Mouse (Mus musculus): ENCODE data around the gene Myo18b.

Myo18b gene

DNA sequence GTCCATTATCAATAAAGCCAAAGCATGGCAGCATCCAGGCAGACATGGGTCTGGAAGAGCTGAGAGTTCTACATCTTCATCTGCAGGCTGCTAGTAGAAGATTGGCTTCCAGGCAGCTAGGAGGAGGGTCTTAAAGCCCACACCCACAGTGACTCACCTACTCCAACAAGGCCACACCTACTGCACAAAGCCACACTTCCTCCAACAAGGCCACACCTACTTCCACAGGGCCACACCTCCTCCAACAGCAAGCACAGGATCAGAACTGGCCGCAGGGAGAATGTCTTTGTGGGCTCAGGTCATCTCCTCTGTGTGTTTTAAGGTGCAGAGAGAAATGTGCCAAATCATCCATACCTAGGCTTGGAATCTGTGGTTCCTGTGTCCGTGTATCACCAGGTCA is 224.2 kb downstream of the Myo18b start:
- no peak for DNase-seq (ENCODE audit: low spot score)

- DNase-seq (ENCODE audit: low spot score) = no peak
These were observed 229.0 kb downstream of the Myo18b start for GRCm38 (mm10) chr5:112667153-112667552.

DNA sequence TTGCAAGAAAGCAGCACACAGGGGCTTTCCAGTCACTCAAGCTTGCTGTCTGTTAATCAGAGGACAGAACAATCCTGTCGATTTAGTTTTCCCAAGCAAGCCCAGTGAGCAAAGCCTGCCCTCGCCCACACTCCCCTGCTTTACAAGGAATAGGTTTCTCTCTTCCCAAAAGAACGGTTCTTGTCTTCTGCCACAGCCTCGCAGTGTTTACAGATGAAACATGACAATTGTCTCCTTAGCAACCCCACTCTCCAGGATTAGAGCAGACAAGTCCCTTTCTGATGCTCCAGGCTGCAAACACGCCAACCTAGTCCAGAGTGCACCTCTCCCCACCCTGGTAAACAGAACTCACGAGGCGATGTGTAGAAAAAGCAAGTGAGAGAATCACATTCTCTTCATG is 230.5 kb downstream of the Myo18b start:
- DNase-seq (ENCODE audit: low spot score) = no peak

- no peak for DNase-seq (ENCODE audit: low spot score)
These were observed 232.5 kb downstream of the Myo18b start for GRCm38 (mm10) chr5:112663701-112664100.

- DNase-seq (ENCODE audit: low spot score) = no peak
These were observed 235.2 kb downstream of the Myo18b start for GRCm38 (mm10) chr5:112660924-112661431.

DNA sequence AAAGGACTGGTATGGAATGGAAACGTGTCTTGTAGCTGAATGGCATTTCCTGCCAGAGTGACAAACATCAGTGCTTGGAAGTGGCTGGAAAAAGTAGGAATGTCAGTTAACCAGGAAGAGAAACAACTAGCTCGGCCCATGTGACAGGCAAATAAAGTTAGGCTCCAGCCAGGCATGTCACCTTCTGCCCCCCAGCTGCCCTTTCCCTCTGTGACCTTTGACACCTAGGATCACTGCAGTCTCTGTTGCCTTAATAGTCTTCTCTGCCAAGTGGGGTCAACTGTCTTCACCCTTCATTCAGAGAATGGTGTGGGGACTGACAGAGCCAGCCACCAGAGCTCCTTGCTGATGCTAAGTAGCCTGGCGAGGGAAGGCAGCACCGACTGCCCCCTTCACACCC is 236.9 kb downstream of the Myo18b start:
- DNase-seq (ENCODE audit: low spot score) = no peak

- DNase-seq (ENCODE audit: low spot score) = no peak
These were observed 239.4 kb downstream of the Myo18b start for GRCm38 (mm10) chr5:112656811-112657210.

DNA sequence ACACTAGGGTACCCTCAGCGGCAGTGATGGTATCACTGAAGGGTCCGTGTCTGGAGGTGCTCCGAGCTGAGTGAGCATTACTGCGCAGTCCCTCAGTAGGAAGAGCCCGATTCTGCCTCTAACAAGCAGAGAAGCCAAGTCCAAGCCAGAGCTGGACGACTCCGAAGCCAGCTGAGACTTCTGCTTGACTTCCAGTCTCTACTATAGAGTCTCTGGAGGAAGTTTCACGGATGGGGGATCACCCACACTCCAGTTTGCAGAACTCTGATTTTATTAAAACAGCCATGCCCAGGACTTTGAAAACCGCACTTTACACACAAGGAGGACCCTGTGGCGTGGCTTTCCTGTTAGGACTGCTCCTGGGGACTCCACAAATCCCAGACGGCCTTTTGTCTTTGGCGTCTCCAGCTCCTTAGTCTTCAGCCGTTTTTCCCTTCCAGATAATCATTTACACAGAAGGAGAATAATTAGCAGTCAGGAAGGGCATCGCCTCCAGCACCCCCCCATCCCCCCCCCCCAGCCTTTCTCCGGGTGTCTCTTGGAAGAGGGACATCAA is 240.1 kb downstream of the Myo18b start:
- DNase-seq (ENCODE audit: low spot score) = no peak

- no peak for DNase-seq (ENCODE audit: low spot score)
These were observed 240.6 kb downstream of the Myo18b start for GRCm38 (mm10) chr5:112655529-112655928.

- no peak for DNase-seq (ENCODE audit: low spot score)
These were observed 244.1 kb downstream of the Myo18b start for GRCm38 (mm10) chr5:112652036-112652435.

- no peak for DNase-seq (ENCODE audit: low spot score)
These were observed 246.9 kb downstream of the Myo18b start for GRCm38 (mm10) chr5:112649164-112649702.

DNA sequence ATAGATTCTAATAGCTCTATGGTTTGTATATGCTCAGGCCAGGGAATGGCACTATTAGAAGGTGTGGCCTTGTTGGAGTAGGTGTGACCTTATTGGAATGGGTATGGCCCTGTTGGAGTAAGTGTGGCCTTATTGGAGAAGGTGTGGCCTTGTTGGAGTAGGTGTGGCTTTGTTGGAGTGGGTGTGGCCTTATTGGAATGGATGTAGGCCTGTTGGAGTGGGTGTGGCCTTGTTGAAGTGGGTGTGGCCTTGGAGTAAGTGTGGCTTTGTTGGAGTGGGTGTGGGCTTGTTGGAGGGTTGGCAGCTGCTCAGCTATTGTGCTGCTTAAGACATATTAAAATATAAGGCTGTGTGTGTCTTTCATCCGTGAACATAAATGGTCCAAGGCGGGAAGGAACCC is 249.3 kb downstream of the Myo18b start:
- no peak for DNase-seq (ENCODE audit: low spot score)

DNA sequence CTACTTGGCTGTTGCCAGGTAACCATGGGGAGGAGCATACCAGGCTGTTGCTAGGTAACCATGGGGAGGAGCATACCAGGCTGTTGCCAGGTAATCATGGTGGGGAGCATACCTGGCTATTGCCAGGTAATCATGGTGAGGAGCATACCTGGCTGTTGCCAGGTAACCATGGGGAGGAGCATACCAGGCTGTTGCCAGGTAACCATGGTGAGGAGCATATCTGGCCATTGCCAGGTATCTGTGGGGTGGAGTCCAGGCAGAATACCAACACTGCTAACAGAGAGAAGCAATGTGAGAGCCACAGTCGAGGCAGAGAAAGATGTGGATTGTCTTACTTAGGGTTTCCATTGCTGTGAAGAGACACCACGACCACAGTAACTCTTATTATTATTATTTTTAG is 250.6 kb downstream of the Myo18b start:
- DNase-seq (ENCODE audit: low spot score) = no peak

- DNase-seq (ENCODE audit: low spot score) = peak; percentile 12
These were observed 252.5 kb downstream of the Myo18b start for GRCm38 (mm10) chr5:112643533-112644272.

- DNase-seq (ENCODE audit: low spot score) = peak; percentile 13
These were observed 253.4 kb downstream of the Myo18b start for GRCm38 (mm10) chr5:112642731-112643130.

DNA sequence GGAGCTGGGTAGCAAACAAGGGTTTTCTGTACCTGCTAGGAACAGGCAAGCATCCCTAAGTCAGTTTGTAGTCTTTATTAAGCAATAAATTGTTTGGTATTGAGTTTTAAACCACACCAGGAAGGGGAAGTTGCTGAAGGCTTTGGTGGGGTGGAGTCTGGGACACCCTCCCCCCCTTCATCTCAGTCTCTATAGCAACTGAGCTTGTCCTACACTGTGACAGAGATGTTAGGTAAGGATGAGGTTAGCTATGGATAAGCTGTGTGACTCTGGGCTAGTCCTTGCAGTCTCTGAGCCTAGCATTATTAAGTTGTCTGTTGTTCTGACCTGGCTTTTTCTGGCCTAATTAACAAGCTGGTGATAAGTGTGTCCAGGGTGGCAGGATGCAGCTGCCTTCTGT is 254.4 kb downstream of the Myo18b start:
- DNase-seq (ENCODE audit: low spot score) = no peak

DNA sequence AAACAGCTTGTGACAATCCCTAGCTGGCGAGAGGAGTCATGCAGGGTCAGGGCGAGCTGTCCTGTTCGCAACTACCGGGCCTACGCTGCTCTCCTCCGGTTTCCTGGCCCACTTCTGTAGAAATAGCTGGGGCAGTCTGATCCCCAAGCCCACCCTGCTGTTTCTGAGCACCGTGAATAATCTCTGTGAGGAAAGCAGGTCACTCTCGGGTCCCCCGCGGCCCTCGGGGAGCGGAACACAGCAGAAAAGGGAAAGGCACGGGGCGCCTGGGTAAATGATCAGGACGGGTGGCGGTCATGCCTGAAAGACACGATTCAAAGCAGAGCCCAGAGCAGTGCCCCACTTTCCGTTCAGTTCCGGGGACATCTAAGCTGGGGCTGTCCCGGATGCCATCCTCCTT is 255.0 kb downstream of the Myo18b start:
- DNase-seq (ENCODE audit: low spot score) = no peak

DNA sequence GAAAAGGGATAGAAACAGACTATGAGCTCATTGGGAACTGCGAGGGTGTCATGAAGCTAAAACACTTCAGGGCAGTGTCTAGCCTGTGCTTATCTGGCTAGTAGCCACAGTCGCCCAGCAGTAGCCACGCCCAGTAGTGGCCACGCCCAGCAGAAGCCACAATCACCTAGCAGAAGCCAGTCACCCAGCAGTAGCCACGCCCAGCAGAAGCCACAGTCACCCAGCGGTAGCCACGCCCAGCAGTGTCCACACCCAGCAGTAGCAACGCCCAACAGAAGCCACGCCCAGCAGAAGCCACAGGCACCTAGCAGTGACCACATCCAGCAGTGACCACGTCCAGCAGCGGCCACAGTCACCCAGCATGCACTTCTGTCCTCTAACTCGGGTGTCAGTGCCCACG is 255.5 kb downstream of the Myo18b start:
- DNase-seq (ENCODE audit: low spot score) = no peak

All from ovary, postnatal 36 days (tissue).